Mouse (Mus musculus) left cerebral cortex, postnatal 4 days (tissue): ENCODE measurements around the gene Kansl2. TPM values are rescaled to one million over a fixed set of nuclear protein-coding genes. Genes with fewer than 3 reads are reported as not detected.
A peak's percentile ranks its signal among the peaks of the same experiment; 100 is the strongest.

Experiments
- DNase-seq: peaks from one replicate; pipeline ENCODE4 v3.0.0-alpha.2; 2022
- intact Hi-C: fragments of 180-260 bp; cut with DNase I; formaldehyde crosslinking; loops from one replicate; pipeline ENCODE4 v1.15.1; 2025
- microRNA-seq: library from miRNA; unstranded; fragments of <30 nt; microRNA quantifications from one replicate; pipeline ENCODE4 v1.2.0, GENCODE M21; 2022
- total RNA-seq, 2 experiments: library from RNA; stranded (reverse); gene quantifications; 2 replicates each; pipeline ENCODE4 v1.2.3; 2021

Gene Kansl2
- total RNA-seq, 2 experiments from 2014 or later = 72.2 to 77.1 TPM

- no peak for DNase-seq
- intact Hi-C loops = no loop called here
These were observed 26.7 kb downstream of the Kansl2 start for GRCm38 (mm10) chr15:98507321-98507720.

GRCm38 (mm10) chr15:98506253-98506957, 27.7 kb downstream of the Kansl2 start:
- intact Hi-C loops = no loop called here

GRCm38 (mm10) chr15:98504514-98504913, 29.6 kb downstream of the Kansl2 start:
- intact Hi-C loops = no loop called here
- DNase-seq = peak; percentile 67

More at GRCm38 (mm10) chr15:98506253-98506957, 27.7 kb downstream of the Kansl2 start:
- no peak for DNase-seq

- no peak for DNase-seq
- intact Hi-C loops = no loop called here
These were observed 30.7 kb downstream of the Kansl2 start for GRCm38 (mm10) chr15:98503317-98503716.

- intact Hi-C loops = no loop called here
These were observed 36.4 kb downstream of the Kansl2 start for GRCm38 (mm10) chr15:98497631-98498030.

GRCm38 (mm10) chr15:98492102-98492501, 42.0 kb downstream of the Kansl2 start, which contains the start of gene Olfr279:
Gene Olfr279, plus strand, starts transcription at chr15:98492402.
- intact Hi-C loops = no loop called here
- no peak for DNase-seq

More at GRCm38 (mm10) chr15:98497631-98498030, 36.4 kb downstream of the Kansl2 start:
- DNase-seq = peak; percentile 40

GRCm38 (mm10) chr15:98491332-98491731, 42.7 kb downstream of the Kansl2 start:
- intact Hi-C loops = no loop called here
- DNase-seq = no peak

GRCm38 (mm10) chr15:98486433-98487021, 47.5 kb downstream of the Kansl2 start:
- no peak for DNase-seq
- intact Hi-C loops = no loop called here

GRCm38 (mm10) chr15:98483907-98484886, 49.9 kb downstream of the Kansl2 start:
- no peak for DNase-seq
- intact Hi-C loops = no loop called here

- intact Hi-C loops = no loop called here
- DNase-seq = no peak
These were observed 51.4 kb downstream of the Kansl2 start, which contains the start of gene Lalba for GRCm38 (mm10) chr15:98482701-98483100. Gene Lalba, minus strand, starts transcription at chr15:98482721.

- no peak for DNase-seq
- intact Hi-C loops = no loop called here
These were observed 54.4 kb downstream of the Kansl2 start for GRCm38 (mm10) chr15:98479568-98480102.

- intact Hi-C loops = no loop called here
- DNase-seq = no peak
These were observed 57.8 kb downstream of the Kansl2 start for GRCm38 (mm10) chr15:98476281-98476680.

- intact Hi-C loops = no loop called here
- DNase-seq = peak; percentile 53
These were observed 58.7 kb downstream of the Kansl2 start for GRCm38 (mm10) chr15:98475382-98475781.

- DNase-seq = no peak
- intact Hi-C loops = no loop called here
These were observed 59.1 kb downstream of the Kansl2 start for GRCm38 (mm10) chr15:98474958-98475357.

GRCm38 (mm10) chr15:98471539-98471938, 62.5 kb downstream of the Kansl2 start:
- no peak for DNase-seq
- intact Hi-C loops = no loop called here

GRCm38 (mm10) chr15:98469596-98469995, 64.5 kb downstream of the Kansl2 start, which contains the start of gene OR5BS1P:
Gene OR5BS1P, plus strand, starts transcription at chr15:98469896.
- no peak for DNase-seq
- intact Hi-C loops = no loop called here

Small RNAs within 50 kb of the gene (microRNA-seq; reads per million reads assigned to microRNA genes)
- 2.7 reads per million for gene Mir1291

Other genes starting within 250 kb of the Kansl2 start
- 10 to 100 TPM; 11.8 to 13.4 TPM for gene Zfp641, start 238.1 kb downstream of the Kansl2 start, total RNA-seq
- not detected for gene Olfr285, start 216.9 kb downstream of the Kansl2 start, total RNA-seq
- not detected for gene Olfr284, start 193.3 kb downstream of the Kansl2 start, total RNA-seq
- not detected for gene Olfr283, start 153.3 kb downstream of the Kansl2 start, total RNA-seq
- not detected for gene Olfr282, start 103.0 kb downstream of the Kansl2 start, total RNA-seq
- not detected for gene Olfr281, start 81.7 kb downstream of the Kansl2 start, total RNA-seq
- not detected for gene OR5BS1P, start 64.4 kb downstream of the Kansl2 start, total RNA-seq
- gene Lalba, start 51.5 kb downstream of the Kansl2 start, total RNA-seq = not detected
- gene Olfr279, start 41.9 kb downstream of the Kansl2 start, total RNA-seq = not detected
- 10 to 100 TPM; 51.5 to 61.1 TPM for gene Ccnt1, start 36.7 kb upstream of the Kansl2 start, total RNA-seq
- not detected for gene 4930415O20Rik, start 36.7 kb upstream of the Kansl2 start, total RNA-seq
- 10 to 100 TPM; 55.1 to 56.6 TPM for gene Adcy6, start 75.8 kb upstream of the Kansl2 start, total RNA-seq
- gene Cacnb3, start 96.6 kb upstream of the Kansl2 start, total RNA-seq = 100 to 1,000 TPM; 213 to 226 TPM
- gene Ddx23, start 128.6 kb upstream of the Kansl2 start, total RNA-seq = 10 to 100 TPM; 62.5 to 68.6 TPM
- 10 to 100 TPM; 46.5 to 49.7 TPM for gene Rnd1, start 143.2 kb upstream of the Kansl2 start, total RNA-seq
- 10 to 100 TPM in 1 of 2 experiments, 1 to 10 TPM in 1; 9.9 to 10.3 TPM for gene Ccdc65, start 173.9 kb upstream of the Kansl2 start, total RNA-seq
- gene Fkbp11, start 193.9 kb upstream of the Kansl2 start, total RNA-seq = 1 to 10 TPM; 2.7 to 3.5 TPM
- gene Arf3, start 228.9 kb upstream of the Kansl2 start, total RNA-seq = 100 to 1,000 TPM; 318 to 348 TPM
- gene Wnt10b, start 243.9 kb upstream of the Kansl2 start, total RNA-seq = under 1 TPM; 0.36 to 0.40 TPM